Mouse (Mus musculus): ENCODE measurements around the gene Pla2g4a. TPM values are rescaled to one million over a fixed set of nuclear protein-coding genes. Genes with fewer than 3 reads are reported as not detected.

Pla2g4a gene
- total and polyA plus RNA-seq, 3 experiments: 0.16 TPM; not detected in 2

GRCm38 (mm10) chr1:149922219-149922618 is 38.9 kb downstream of the Pla2g4a start:
- TF ChIP-seq TAL1 (conservative IDR thresholded peaks at IDR 0.05; ENCODE audit: low read depth, low read length) (no peak), GATA2 (IDR thresholded peaks at IDR 0.05; ENCODE audit: borderline replicate concordance, low read depth, low read length) (no peak), GATA1 (IDR thresholded peaks at IDR 0.05; ENCODE audit: borderline replicate concordance, low read length) (no peak), POLR2AphosphoS5 (IDR thresholded peaks at IDR 0.05; ENCODE audit: insufficient replicate concordance, low read depth, low read length) (no peak), CTCF (IDR thresholded peaks at IDR 0.05; ENCODE audit: low read depth, low read length) (no peak)
- no peaks in the 10 kb centered on the region for H3K27me3 ChIP-seq (ENCODE audit: insufficient read depth, low read length)
- H3K4me3 ChIP-seq (ENCODE audit: low read depth, low read length): no peak overlapping the region
- peaks cover 21% of the 10 kb centered on the region for H3K9me3 ChIP-seq (replicated peaks)
- DNase-seq (ENCODE audit: low spot score): no peak
- no peak for ATAC-seq (ENCODE audit: extremely low read depth, insufficient number of reproducible peaks, low FRiP score, poor library complexity, severe bottlenecking)
- H3K36me3 ChIP-seq (replicated peaks): no peaks in the 10 kb centered on the region
- H3K4me1 ChIP-seq (ENCODE audit: insufficient read depth, low read depth, low read length): no peaks in the 10 kb centered on the region

GRCm38 (mm10) chr1:149921325-149921724 is 39.8 kb downstream of the Pla2g4a start:
- Histone ChIP-seq H3K9me3 (replicated peaks) (peaks cover 21% of the 10 kb centered on the region), H3K4me3 (ENCODE audit: low read depth, low read length) (no peak overlapping the region), H3K27me3 (ENCODE audit: insufficient read depth, low read length) (no peaks in the 10 kb centered on the region), H3K36me3 (replicated peaks) (no peaks in the 10 kb centered on the region), H3K4me1 (ENCODE audit: insufficient read depth, low read depth, low read length) (no peaks in the 10 kb centered on the region)
- no peak for TF ChIP-seq GATA1 (IDR thresholded peaks at IDR 0.05; ENCODE audit: borderline replicate concordance, low read length)
- TF ChIP-seq GATA2 (IDR thresholded peaks at IDR 0.05; ENCODE audit: borderline replicate concordance, low read depth, low read length): no peak
- TF ChIP-seq TAL1 (conservative IDR thresholded peaks at IDR 0.05; ENCODE audit: low read depth, low read length): no peak
- TF ChIP-seq CTCF (IDR thresholded peaks at IDR 0.05; ENCODE audit: low read depth, low read length): no peak
- no peak for TF ChIP-seq POLR2AphosphoS5 (IDR thresholded peaks at IDR 0.05; ENCODE audit: insufficient replicate concordance, low read depth, low read length)
- ATAC-seq (ENCODE audit: extremely low read depth, insufficient number of reproducible peaks, low FRiP score, poor library complexity, severe bottlenecking) (no peak), DNase-seq (ENCODE audit: low spot score) (no peak)

GRCm38 (mm10) chr1:149919301-149919700 is 41.8 kb downstream of the Pla2g4a start:
- Histone ChIP-seq H3K9me3 (replicated peaks) (peaks cover 25% of the 10 kb centered on the region), H3K4me1 (ENCODE audit: insufficient read depth, low read depth, low read length) (no peaks in the 10 kb centered on the region), H3K27me3 (ENCODE audit: insufficient read depth, low read length) (no peaks in the 10 kb centered on the region), H3K36me3 (replicated peaks) (no peaks in the 10 kb centered on the region), H3K4me3 (ENCODE audit: low read depth, low read length) (no peak overlapping the region)
- no peak for TF ChIP-seq TAL1 (conservative IDR thresholded peaks at IDR 0.05; ENCODE audit: low read depth, low read length)
- no peak for ATAC-seq (ENCODE audit: extremely low read depth, insufficient number of reproducible peaks, low FRiP score, poor library complexity, severe bottlenecking)
- no peak for DNase-seq (ENCODE audit: low spot score)

- Histone ChIP-seq H3K27me3 (ENCODE audit: insufficient read depth, low read length) (no peaks in the 10 kb centered on the region), H3K36me3 (replicated peaks) (no peaks in the 10 kb centered on the region), H3K4me1 (ENCODE audit: insufficient read depth, low read depth, low read length) (no peaks in the 10 kb centered on the region), H3K9me3 (replicated peaks) (peaks cover 14% of the 10 kb centered on the region), H3K4me3 (ENCODE audit: low read depth, low read length) (no peak overlapping the region)
- TF ChIP-seq CTCF (IDR thresholded peaks at IDR 0.05; ENCODE audit: low read depth, low read length) (no peak), POLR2AphosphoS5 (IDR thresholded peaks at IDR 0.05; ENCODE audit: insufficient replicate concordance, low read depth, low read length) (no peak), TAL1 (conservative IDR thresholded peaks at IDR 0.05; ENCODE audit: low read depth, low read length) (no peak), GATA2 (IDR thresholded peaks at IDR 0.05; ENCODE audit: borderline replicate concordance, low read depth, low read length) (no peak)
- no peak for DNase-seq (ENCODE audit: low spot score)
- ATAC-seq (ENCODE audit: extremely low read depth, insufficient number of reproducible peaks, low FRiP score, poor library complexity, severe bottlenecking): no peak
Observed at GRCm38 (mm10) chr1:149912984-149913383, 48.1 kb downstream of the Pla2g4a start.

GRCm38 (mm10) chr1:149911050-149911449 is 50.0 kb downstream of the Pla2g4a start:
- no peaks in the 10 kb centered on the region for H3K4me1 ChIP-seq (ENCODE audit: insufficient read depth, low read depth, low read length)
- H3K9me3 ChIP-seq (replicated peaks): peaks cover 14% of the 10 kb centered on the region
- ATAC-seq (ENCODE audit: extremely low read depth, insufficient number of reproducible peaks, low FRiP score, poor library complexity, severe bottlenecking) (no peak), DNase-seq (ENCODE audit: low spot score) (no peak)
- no peaks in the 10 kb centered on the region for H3K36me3 ChIP-seq (replicated peaks)
- H3K27me3 ChIP-seq (ENCODE audit: insufficient read depth, low read length): no peaks in the 10 kb centered on the region
- no peak for TF ChIP-seq GATA1 (IDR thresholded peaks at IDR 0.05; ENCODE audit: borderline replicate concordance, low read length)
- no peak for TF ChIP-seq GATA2 (IDR thresholded peaks at IDR 0.05; ENCODE audit: borderline replicate concordance, low read depth, low read length)
- TF ChIP-seq TAL1 (conservative IDR thresholded peaks at IDR 0.05; ENCODE audit: low read depth, low read length): no peak
- TF ChIP-seq CTCF (IDR thresholded peaks at IDR 0.05; ENCODE audit: low read depth, low read length): no peak
- no peak for TF ChIP-seq POLR2AphosphoS5 (IDR thresholded peaks at IDR 0.05; ENCODE audit: insufficient replicate concordance, low read depth, low read length)
- H3K4me3 ChIP-seq (ENCODE audit: low read depth, low read length): no peak overlapping the region

GRCm38 (mm10) chr1:149898001-149898625 is 63.0 kb downstream of the Pla2g4a start:
- H3K9me3 ChIP-seq (replicated peaks): peaks cover 29% of the 10 kb centered on the region
- no peak for TF ChIP-seq CTCF (IDR thresholded peaks at IDR 0.05; ENCODE audit: low read depth, low read length)
- no peak for TF ChIP-seq POLR2AphosphoS5 (IDR thresholded peaks at IDR 0.05; ENCODE audit: insufficient replicate concordance, low read depth, low read length)
- no peak for TF ChIP-seq TAL1 (conservative IDR thresholded peaks at IDR 0.05; ENCODE audit: low read depth, low read length)
- no peak for TF ChIP-seq GATA2 (IDR thresholded peaks at IDR 0.05; ENCODE audit: borderline replicate concordance, low read depth, low read length)
- TF ChIP-seq GATA1 (IDR thresholded peaks at IDR 0.05; ENCODE audit: borderline replicate concordance, low read length): no peak
- no peak for DNase-seq (ENCODE audit: low spot score)
- no peaks in the 10 kb centered on the region for H3K36me3 ChIP-seq (replicated peaks)
- no peak overlapping the region for H3K4me3 ChIP-seq (ENCODE audit: low read depth, low read length)
- H3K27me3 ChIP-seq (ENCODE audit: insufficient read depth, low read length): no peaks in the 10 kb centered on the region
- ATAC-seq (ENCODE audit: extremely low read depth, insufficient number of reproducible peaks, low FRiP score, poor library complexity, severe bottlenecking): no peak
- no peaks in the 10 kb centered on the region for H3K4me1 ChIP-seq (ENCODE audit: insufficient read depth, low read depth, low read length)

Data from G1E (cell line).